Mouse (Mus musculus): ENCODE results near the gene Gm26657. TPM values are rescaled to one million over a fixed set of nuclear protein-coding genes. Genes with fewer than 3 reads are reported as not detected.

Gene Gm26657
- polyA plus RNA-seq (2012; ENCODE audit: insufficient read depth, insufficient read length, missing spikeins), result not detected in 2 replicates

GRCm38 (mm10) chr4:56740020-56740485 is at the start of gene Gm26657:
Gene Gm26657, plus strand, starts transcription at chr4:56740070.
- H3K4me1 ChIP-seq (ENCODE audit: control insufficient read depth, insufficient read depth, insufficient read length, low read length), result no peaks in the 10 kb centered on the region
- H3K27ac ChIP-seq (replicated peaks; ENCODE audit: low read depth, low read length), result no peak within 1 kb of the TSS
- H3K4me3 ChIP-seq (ENCODE audit: insufficient read depth, low read depth, low read length), result no peak within 1 kb of the TSS

GRCm38 (mm10) chr4:56696401-56696800 is 43.5 kb upstream of the Gm26657 start:
- Histone ChIP-seq H3K4me1 (ENCODE audit: control insufficient read depth, insufficient read depth, insufficient read length, low read length) (no peaks in the 10 kb centered on the region), H3K4me3 (ENCODE audit: insufficient read depth, low read depth, low read length) (no peak overlapping the region), H3K27ac (replicated peaks; ENCODE audit: low read depth, low read length) (no peak overlapping the region)

- H3K4me1 ChIP-seq (ENCODE audit: control insufficient read depth, insufficient read depth, insufficient read length, low read length), result no peaks in the 10 kb centered on the region
- no peak overlapping the region for H3K4me3 ChIP-seq (ENCODE audit: insufficient read depth, low read depth, low read length)
- H3K27ac ChIP-seq (replicated peaks; ENCODE audit: low read depth, low read length), result 0 out of 2 replicates have a peak overlapping the region, but pooled peaks have one; percentile 33
These were observed 41.2 kb upstream of the Gm26657 start for GRCm38 (mm10) chr4:56698671-56699070.

GRCm38 (mm10) chr4:56702234-56702633 is 37.6 kb upstream of the Gm26657 start:
- Histone ChIP-seq H3K4me1 (ENCODE audit: control insufficient read depth, insufficient read depth, insufficient read length, low read length) (no peaks in the 10 kb centered on the region), H3K4me3 (ENCODE audit: insufficient read depth, low read depth, low read length) (no peak overlapping the region), H3K27ac (replicated peaks; ENCODE audit: low read depth, low read length) (no peak overlapping the region; the same call in 1 of the 2 replicates)

- Histone ChIP-seq H3K4me1 (ENCODE audit: control insufficient read depth, insufficient read depth, insufficient read length, low read length) (no peaks in the 10 kb centered on the region), H3K4me3 (ENCODE audit: insufficient read depth, low read depth, low read length) (no peak overlapping the region), H3K27ac (replicated peaks; ENCODE audit: low read depth, low read length) (no peak overlapping the region)
These were observed 26.7 kb upstream of the Gm26657 start for GRCm38 (mm10) chr4:56713155-56713554.

GRCm38 (mm10) chr4:56716801-56717200 is 23.1 kb upstream of the Gm26657 start:
- Histone ChIP-seq H3K4me3 (ENCODE audit: insufficient read depth, low read depth, low read length) (no peak overlapping the region), H3K4me1 (ENCODE audit: control insufficient read depth, insufficient read depth, insufficient read length, low read length) (no peaks in the 10 kb centered on the region), H3K27ac (replicated peaks; ENCODE audit: low read depth, low read length) (no peak overlapping the region)

- Histone ChIP-seq H3K4me3 (ENCODE audit: insufficient read depth, low read depth, low read length) (no peak overlapping the region), H3K27ac (replicated peaks; ENCODE audit: low read depth, low read length) (no peak overlapping the region), H3K4me1 (ENCODE audit: control insufficient read depth, insufficient read depth, insufficient read length, low read length) (no peaks in the 10 kb centered on the region)
These were observed 21.9 kb upstream of the Gm26657 start for GRCm38 (mm10) chr4:56717932-56718331.

- H3K4me3 ChIP-seq (ENCODE audit: insufficient read depth, low read depth, low read length), result no peak overlapping the region
- no peak overlapping the region for H3K27ac ChIP-seq (replicated peaks; ENCODE audit: low read depth, low read length)
- no peaks in the 10 kb centered on the region for H3K4me1 ChIP-seq (ENCODE audit: control insufficient read depth, insufficient read depth, insufficient read length, low read length)
These were observed 21.1 kb upstream of the Gm26657 start for GRCm38 (mm10) chr4:56718573-56719442.

- Histone ChIP-seq H3K27ac (replicated peaks; ENCODE audit: low read depth, low read length) (no peak overlapping the region), H3K4me1 (ENCODE audit: control insufficient read depth, insufficient read depth, insufficient read length, low read length) (no peaks in the 10 kb centered on the region), H3K4me3 (ENCODE audit: insufficient read depth, low read depth, low read length) (no peak overlapping the region)
These were observed 20.4 kb upstream of the Gm26657 start for GRCm38 (mm10) chr4:56719456-56719855.

- no peaks in the 10 kb centered on the region for H3K4me1 ChIP-seq (ENCODE audit: control insufficient read depth, insufficient read depth, insufficient read length, low read length)
- H3K4me3 ChIP-seq (ENCODE audit: insufficient read depth, low read depth, low read length), result no peak overlapping the region
- no peak overlapping the region for H3K27ac ChIP-seq (replicated peaks; ENCODE audit: low read depth, low read length)
These were observed 19.5 kb upstream of the Gm26657 start for GRCm38 (mm10) chr4:56720403-56720802.

- H3K27ac ChIP-seq (replicated peaks; ENCODE audit: low read depth, low read length), result no peak overlapping the region
- H3K4me1 ChIP-seq (ENCODE audit: control insufficient read depth, insufficient read depth, insufficient read length, low read length), result no peaks in the 10 kb centered on the region
- H3K4me3 ChIP-seq (ENCODE audit: insufficient read depth, low read depth, low read length), result no peak overlapping the region
These were observed 18.4 kb upstream of the Gm26657 start for GRCm38 (mm10) chr4:56721469-56721868.

GRCm38 (mm10) chr4:56722346-56722745 is 17.5 kb upstream of the Gm26657 start:
- H3K4me3 ChIP-seq (ENCODE audit: insufficient read depth, low read depth, low read length), result no peak overlapping the region
- H3K4me1 ChIP-seq (ENCODE audit: control insufficient read depth, insufficient read depth, insufficient read length, low read length), result no peaks in the 10 kb centered on the region
- no peak overlapping the region for H3K27ac ChIP-seq (replicated peaks; ENCODE audit: low read depth, low read length)

GRCm38 (mm10) chr4:56723237-56723636 is 16.6 kb upstream of the Gm26657 start:
- no peaks in the 10 kb centered on the region for H3K4me1 ChIP-seq (ENCODE audit: control insufficient read depth, insufficient read depth, insufficient read length, low read length)
- H3K27ac ChIP-seq (replicated peaks; ENCODE audit: low read depth, low read length), result no peak overlapping the region
- H3K4me3 ChIP-seq (ENCODE audit: insufficient read depth, low read depth, low read length), result no peak overlapping the region

- Histone ChIP-seq H3K27ac (replicated peaks; ENCODE audit: low read depth, low read length) (no peak overlapping the region), H3K4me1 (ENCODE audit: control insufficient read depth, insufficient read depth, insufficient read length, low read length) (no peaks in the 10 kb centered on the region), H3K4me3 (ENCODE audit: insufficient read depth, low read depth, low read length) (no peak overlapping the region)
These were observed 14.0 kb upstream of the Gm26657 start for GRCm38 (mm10) chr4:56725839-56726238.

- no peaks in the 10 kb centered on the region for H3K4me1 ChIP-seq (ENCODE audit: control insufficient read depth, insufficient read depth, insufficient read length, low read length)
These were observed 741 bp downstream of the Gm26657 start for GRCm38 (mm10) chr4:56740611-56741010.

GRCm38 (mm10) chr4:56741041-56741493 is 1.2 kb downstream of the Gm26657 start, which contains the start of gene Actl7b:
Gene Actl7b, minus strand, starts transcription at chr4:56741443.
- H3K4me1 ChIP-seq (ENCODE audit: control insufficient read depth, insufficient read depth, insufficient read length, low read length), result no peaks in the 10 kb centered on the region

More at GRCm38 (mm10) chr4:56740611-56741010, 741 bp downstream of the Gm26657 start:
- Histone ChIP-seq H3K4me3 (ENCODE audit: insufficient read depth, low read depth, low read length) (no peak overlapping the region), H3K27ac (replicated peaks; ENCODE audit: low read depth, low read length) (no peak overlapping the region)

More at GRCm38 (mm10) chr4:56741041-56741493, 1.2 kb downstream of the Gm26657 start, which contains the start of gene Actl7b:
- Histone ChIP-seq H3K27ac (replicated peaks; ENCODE audit: low read depth, low read length) (no peak within 1 kb of the TSS), H3K4me3 (ENCODE audit: insufficient read depth, low read depth, low read length) (no peak within 1 kb of the TSS)
